Mouse (Mus musculus): Measurements from ENCODE around the gene Nup155. TPM values are rescaled to one million over a fixed set of nuclear protein-coding genes. Genes with fewer than 3 reads are reported as not detected.

Gene Nup155
- polyA plus RNA-seq (2015; fragmentation: Nextera tagmentation; extraction: Ambion mirVana) = 8.6 and 10.3 TPM in 2 replicates

GRCm38 (mm10) chr15:8108966-8109743 is at the start of gene Nup155:
TSS of gene Nup155 (plus strand) at chr15:8109273.

GRCm38 (mm10) chr15:8098774-8099749 is 10.0 kb upstream of the Nup155 start, which contains the start of gene Wdr70:
TSS of gene Wdr70 (minus strand) at chr15:8099209.

GRCm38 (mm10) chr15:8168591-8169265 is 59.7 kb downstream of the Nup155 start, which contains the start of gene Cplane1:
TSS of gene Cplane1 (plus strand) at chr15:8169106.

Other genes with a start within 250 kb of the Nup155 start
- 22.4 and 22.5 TPM in 2 replicates for gene Wdr70, start 10.1 kb upstream of the Nup155 start, polyA plus RNA-seq (2015; fragmentation: Nextera tagmentation; extraction: Ambion mirVana)
- 1.8 and 2.6 TPM in 2 replicates for gene Cplane1, start 59.8 kb downstream of the Nup155 start, polyA plus RNA-seq (2015; fragmentation: Nextera tagmentation; extraction: Ambion mirVana)